Mouse (Mus musculus): Measurements from ENCODE around the gene Slc35f6. TPM values are rescaled to one million over a fixed set of nuclear protein-coding genes. Genes with fewer than 3 reads are reported as not detected.
"Not testable (repeated sequence)": the region's sequence is repeated elsewhere in the genome, so short reads cannot be mapped to it uniquely, and the experiment has no call there.

The Slc35f6 gene
- polyA plus RNA-seq, 1 experiment: 51.2 TPM

DNA sequence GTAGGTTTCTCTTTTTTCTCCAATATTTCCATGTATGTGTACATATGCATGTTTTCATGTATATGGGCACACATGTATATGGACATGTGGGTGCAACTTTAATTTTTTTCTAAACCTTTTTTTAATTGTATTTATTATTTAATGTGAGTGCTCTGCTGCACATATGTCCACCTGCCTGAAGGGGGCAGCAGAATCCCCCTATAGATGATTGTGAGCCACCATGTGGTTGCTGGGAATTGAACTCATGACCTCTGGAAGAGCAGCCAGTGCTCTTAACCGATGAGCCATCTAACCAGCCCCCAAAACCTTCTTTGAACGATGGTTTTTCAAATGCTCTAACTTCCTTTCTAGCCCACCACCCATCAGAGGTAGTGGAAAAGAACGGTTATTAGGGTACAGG, 36.3 kb downstream of the Slc35f6 start:
- H3K4me1 ChIP-seq (ENCODE audit: control insufficient read depth, insufficient read depth, low read length): no peaks in the 10 kb centered on the region
- no peak for DNase-seq
- H3K36me3 ChIP-seq (ENCODE audit: control insufficient read depth, insufficient read depth, low read length): no peaks in the 10 kb centered on the region
- H3K27ac ChIP-seq (ENCODE audit: insufficient read depth, low read depth, low read length): no peak overlapping the region
- H3K27me3 ChIP-seq (replicated peaks; ENCODE audit: control insufficient read depth, insufficient read depth, low read length): no peaks in the 10 kb centered on the region
- no peak overlapping the region for H3K4me3 ChIP-seq (ENCODE audit: insufficient read depth, low read depth, low read length)
- WGBS: 77% methylated on average over 3 of the region's 3 CpGs
- TF ChIP-seq POLR2A (IDR thresholded peaks at IDR 0.05; ENCODE audit: low read depth, low read length): no peak
- peak; percentile 23; the same call in 1 of the 2 replicates for TF ChIP-seq CTCF (conservative IDR thresholded peaks at IDR 0.05; ENCODE audit: insufficient read depth, insufficient read length, low read depth, low read length)

- no peaks in the 10 kb centered on the region for H3K36me3 ChIP-seq (ENCODE audit: control insufficient read depth, insufficient read depth, low read length)
- H3K4me1 ChIP-seq (ENCODE audit: control insufficient read depth, insufficient read depth, low read length): no peaks in the 10 kb centered on the region
- no peak overlapping the region for H3K4me3 ChIP-seq (ENCODE audit: insufficient read depth, low read depth, low read length)
- peak; percentile 21 for DNase-seq
- no peak overlapping the region for H3K27ac ChIP-seq (ENCODE audit: insufficient read depth, low read depth, low read length)
- WGBS: 72% methylated on average over 3 of the region's 3 CpGs
- H3K27me3 ChIP-seq (replicated peaks; ENCODE audit: control insufficient read depth, insufficient read depth, low read length): no peaks in the 10 kb centered on the region
- TF ChIP-seq POLR2A (IDR thresholded peaks at IDR 0.05; ENCODE audit: low read depth, low read length) (no peak), CTCF (conservative IDR thresholded peaks at IDR 0.05; ENCODE audit: insufficient read depth, insufficient read length, low read depth, low read length) (peak; percentile 62)
These were observed 39.0 kb downstream of the Slc35f6 start for GRCm38 (mm10) chr5:30686781-30687180.

GRCm38 (mm10) chr5:30700361-30701000, 52.7 kb downstream of the Slc35f6 start:
- 82% methylated on average over 8 of the region's 8 CpGs for WGBS
- no peak overlapping the region for H3K4me3 ChIP-seq (ENCODE audit: insufficient read depth, low read depth, low read length)
- no peaks in the 10 kb centered on the region for H3K4me1 ChIP-seq (ENCODE audit: control insufficient read depth, insufficient read depth, low read length)
- no peaks in the 10 kb centered on the region for H3K36me3 ChIP-seq (ENCODE audit: control insufficient read depth, insufficient read depth, low read length)
- no peak for DNase-seq
- no peak for TF ChIP-seq CTCF (conservative IDR thresholded peaks at IDR 0.05; ENCODE audit: insufficient read depth, insufficient read length, low read depth, low read length)
- TF ChIP-seq POLR2A (IDR thresholded peaks at IDR 0.05; ENCODE audit: low read depth, low read length): no peak
- no peak overlapping the region for H3K27ac ChIP-seq (ENCODE audit: insufficient read depth, low read depth, low read length)
- no peaks in the 10 kb centered on the region; the same call in 1 of the 2 replicates for H3K27me3 ChIP-seq (replicated peaks; ENCODE audit: control insufficient read depth, insufficient read depth, low read length)

- not testable (repeated sequence) for DNase-seq; H3K4me1 ChIP-seq (ENCODE audit: control insufficient read depth, insufficient read depth, low read length); H3K36me3 ChIP-seq (ENCODE audit: control insufficient read depth, insufficient read depth, low read length); H3K27me3 ChIP-seq (replicated peaks; ENCODE audit: control insufficient read depth, insufficient read depth, low read length); H3K27ac ChIP-seq (ENCODE audit: insufficient read depth, low read depth, low read length); H3K4me3 ChIP-seq (ENCODE audit: insufficient read depth, low read depth, low read length)
- 68% methylated on average over 4 of the region's 4 CpGs for WGBS
These were observed 53.6 kb downstream of the Slc35f6 start for GRCm38 (mm10) chr5:30701373-30701772.

DNA sequence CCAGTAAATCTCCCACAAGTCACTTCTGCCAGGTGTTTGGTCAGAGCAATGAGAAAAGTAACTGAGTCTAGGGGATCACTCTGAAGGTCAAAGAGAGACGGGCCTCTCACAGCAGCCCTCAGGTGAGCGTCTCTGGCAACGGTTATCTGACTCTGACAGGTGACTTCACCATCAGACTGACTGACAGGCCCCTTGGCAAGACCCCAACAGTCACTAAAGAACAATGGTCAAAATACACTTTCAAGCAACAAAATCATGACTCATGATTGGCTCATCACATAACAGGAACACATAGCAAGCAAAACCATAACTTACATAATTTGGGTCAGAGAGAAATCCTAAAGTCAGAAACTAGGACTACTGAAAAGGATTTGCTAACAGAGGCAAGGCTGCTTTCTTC, 54.1 kb downstream of the Slc35f6 start:
- Histone ChIP-seq H3K27me3 (replicated peaks; ENCODE audit: control insufficient read depth, insufficient read depth, low read length) (no peaks in the 10 kb centered on the region; the same call in 1 of the 2 replicates), H3K27ac (ENCODE audit: insufficient read depth, low read depth, low read length) (no peak overlapping the region), H3K4me3 (ENCODE audit: insufficient read depth, low read depth, low read length) (no peak overlapping the region), H3K4me1 (ENCODE audit: control insufficient read depth, insufficient read depth, low read length) (no peaks in the 10 kb centered on the region), H3K36me3 (ENCODE audit: control insufficient read depth, insufficient read depth, low read length) (no peaks in the 10 kb centered on the region)
- DNase-seq: no peak
- 83% methylated on average over 3 of the region's 3 CpGs for WGBS
- TF ChIP-seq POLR2A (IDR thresholded peaks at IDR 0.05; ENCODE audit: low read depth, low read length) (no peak), CTCF (conservative IDR thresholded peaks at IDR 0.05; ENCODE audit: insufficient read depth, insufficient read length, low read depth, low read length) (no peak)

Other genes with a start within 250 kb of the Slc35f6 start
- gene Otof, start 186.0 kb upstream of the Slc35f6 start, polyA plus RNA-seq (2012; rRNA removed): 0.05 TPM in 1 of 2 replicates, not detected in the other
- gene 1700001C02Rik, start 181.9 kb upstream of the Slc35f6 start, polyA plus RNA-seq (2012; rRNA removed): 0.19 TPM in 1 of 2 replicates, not detected in the other
- not detected in 2 replicates for gene Cib4, start 102.1 kb upstream of the Slc35f6 start, polyA plus RNA-seq (2012; rRNA removed)
- 25.0 and 30.0 TPM in 2 replicates for gene Kcnk3, start 59.8 kb upstream of the Slc35f6 start, polyA plus RNA-seq (2012; rRNA removed)
- gene Cenpa, start 18.8 kb downstream of the Slc35f6 start, polyA plus RNA-seq (2012; rRNA removed): 6.3 and 6.6 TPM in 2 replicates
- 0.54 and 0.58 TPM in 2 replicates for gene Dpysl5, start 63.6 kb downstream of the Slc35f6 start, polyA plus RNA-seq (2012; rRNA removed)
- 44.3 and 45.3 TPM in 2 replicates for gene Mapre3, start 166.7 kb downstream of the Slc35f6 start, polyA plus RNA-seq (2012; rRNA removed)
- gene Tmem214, start 220.1 kb downstream of the Slc35f6 start, polyA plus RNA-seq (2012; rRNA removed): 81.3 and 92.5 TPM in 2 replicates
- gene Agbl5, start 240.8 kb downstream of the Slc35f6 start, polyA plus RNA-seq (2012; rRNA removed): 22.6 and 24.1 TPM in 2 replicates

Data from kidney, adult 2 months (tissue).